ENCODE assay signal across 10 mouse cellular contexts in the genomic region with DNA sequence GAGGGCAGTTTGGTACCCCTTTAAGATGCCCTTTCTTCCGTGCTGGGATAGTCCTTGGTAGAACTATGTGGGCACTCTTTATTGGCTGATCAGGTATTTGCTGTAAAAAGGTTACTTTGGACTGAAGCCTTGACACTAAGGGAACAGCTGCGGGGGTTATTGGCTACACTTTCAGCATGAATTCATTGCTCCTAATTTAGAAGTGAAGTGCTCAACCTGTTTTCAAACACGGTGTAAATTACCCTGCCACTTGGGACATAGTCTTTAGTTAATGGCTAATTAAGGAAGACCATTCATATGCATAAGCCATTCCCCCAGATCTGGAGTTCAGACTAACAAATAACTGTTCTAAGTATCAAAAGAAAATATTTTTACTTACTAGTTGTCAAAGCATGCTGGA. TPM values are rescaled to one million over a fixed set of nuclear protein-coding genes. Genes with fewer than 3 reads are reported as not detected.
DNase-seq lines count a peak whose midpoint lies in the region; ATAC-seq and TF ChIP-seq lines count a peak whose summit lies in the region.
"Had no signal": no experiment of that assay in that cellular context is flagged by ENCODE, and none has a peak within 500 bp of the region (broad histone marks: within the 10 kb centered on the region; RNA-seq: fewer than 3 reads in every experiment).

No protein-coding gene starts in this region.

- H3K4me1 ChIP-seq in heart, embryonic 13.5 days, result peaks cover 32% of the 10 kb centered on the region
- peaks cover 31% of the 10 kb centered on the region for H3K4me1 ChIP-seq in forebrain, embryonic 16.5 days (replicated peaks; ENCODE audit: control insufficient read depth, insufficient read depth, low read length)
- peaks cover 33% of the 10 kb centered on the region for H3K4me1 ChIP-seq in midbrain, embryonic 13.5 days (replicated peaks)

- H3K4me2 ChIP-seq in heart, embryonic 13.5 days, result peak overlapping the region; percentile 86
- H3K4me2 ChIP-seq in forebrain, embryonic 16.5 days (ENCODE audit: low read length), result peak overlapping the region; percentile 96
- peak overlapping the region; percentile 94 for H3K4me2 ChIP-seq in midbrain, embryonic 13.5 days (replicated peaks)

- no peak for TF ChIP-seq CTCF in layer of hippocampus, adult 2 months (conservative IDR thresholded peaks at IDR 0.05)

- no peak overlapping the region for H3K27ac ChIP-seq in heart, embryonic 13.5 days (replicated peaks)
- no peak overlapping the region for H3K27ac ChIP-seq in forebrain, embryonic 16.5 days (ENCODE audit: low read length)
- H3K27ac ChIP-seq in midbrain, embryonic 13.5 days, result no peak overlapping the region
- no peak overlapping the region for H3K27ac ChIP-seq in layer of hippocampus, adult 2 months

- peak overlapping the region; percentile 55 for H3K4me3 ChIP-seq in heart, embryonic 13.5 days
- peak overlapping the region; percentile 65 for H3K4me3 ChIP-seq in forebrain, embryonic 16.5 days (replicated peaks; ENCODE audit: low read length)
- H3K4me3 ChIP-seq in midbrain, embryonic 13.5 days (replicated peaks), result peak overlapping the region; percentile 59
- no peak overlapping the region; the same call in 1 of the 2 replicates for H3K4me3 ChIP-seq in layer of hippocampus, adult 2 months

- H3K36me3 ChIP-seq in heart, embryonic 13.5 days, result no peaks in the 10 kb centered on the region
- no peaks in the 10 kb centered on the region for H3K36me3 ChIP-seq in forebrain, embryonic 16.5 days (ENCODE audit: control insufficient read depth, insufficient read depth)
- no peaks in the 10 kb centered on the region for H3K36me3 ChIP-seq in midbrain, embryonic 13.5 days

- ATAC-seq in heart, embryonic 13.5 days (ENCODE audit: extremely low read depth, insufficient number of reproducible peaks, low FRiP score, low TSS enrichment), result no peak
- no peak for ATAC-seq in forebrain, embryonic 16.5 days
- no peak for ATAC-seq in midbrain, embryonic 13.5 days

- H3K27me3 ChIP-seq in heart, embryonic 13.5 days (replicated peaks), result peaks cover 76% of the 10 kb centered on the region
- H3K27me3 ChIP-seq in forebrain, embryonic 16.5 days (replicated peaks; ENCODE audit: control insufficient read depth, insufficient read depth, low read length), result peaks cover 60% of the 10 kb centered on the region
- peaks cover 63% of the 10 kb centered on the region for H3K27me3 ChIP-seq in midbrain, embryonic 13.5 days

- WGBS in heart, embryonic 13.5 days, result 8% methylated on average over 3 of the region's 3 CpGs
- 0% methylated on average over 3 of the region's 3 CpGs for WGBS in forebrain, embryonic 16.5 days
- WGBS in midbrain, embryonic 13.5 days, result 5% methylated on average over 3 of the region's 3 CpGs

- DNase-seq in heart, postnatal 14 days, result no peak
- DNase-seq in ZHBTc4 (ENCODE audit: low read depth, low spot score), result peak; percentile 5
- DNase-seq in liver, result no peak
- DNase-seq in layer of hippocampus, adult 2 months (ENCODE audit: low spot score in 2 of 2), result no peak
- no peak for DNase-seq in left cerebral cortex, postnatal 36 days (ENCODE audit: low spot score in 2 of 2)
- DNase-seq: B cell, adult 2 months; right cerebral cortex, adult 18-20 months had no signal

- intact Hi-C loops in heart, postnatal 14 days (cut with DNase I), result no loop called here
- intact Hi-C loops in left cerebral cortex, postnatal 36 days (cut with DNase I), result no loop called here

- H3K9ac ChIP-seq in heart, embryonic 13.5 days, result no peak overlapping the region
- no peak overlapping the region for H3K9ac ChIP-seq in forebrain, embryonic 16.5 days (replicated peaks; ENCODE audit: low read depth, low read length)
- H3K9ac ChIP-seq in midbrain, embryonic 13.5 days (replicated peaks), result peak overlapping the region; percentile 73; the same call in 1 of the 2 replicates

- H3K9me3 ChIP-seq in heart, embryonic 13.5 days, result no peaks in the 10 kb centered on the region
- H3K9me3 ChIP-seq in forebrain, embryonic 16.5 days (ENCODE audit: control insufficient read depth, low read length), result no peaks in the 10 kb centered on the region
- no peaks in the 10 kb centered on the region for H3K9me3 ChIP-seq in midbrain, embryonic 13.5 days

RNA-seq across cellular contexts. Expression of a gene that starts 2.7 kb away (rescaled TPM):
- polyA plus RNA-seq in heart, embryonic 13.5 days (2015; fragmentation: Nextera tagmentation; extraction: Ambion mirVana), result 0.71 and 0.74 TPM in 2 replicates
- total RNA-seq in heart, postnatal 14 days (2021), result not detected
- 3.0 and 4.6 TPM in 2 replicates for polyA plus RNA-seq in forebrain, embryonic 16.5 days (2015; fragmentation: Nextera tagmentation; extraction: Ambion mirVana)
- 5.2 and 7.3 TPM in 2 replicates for polyA plus RNA-seq in midbrain, embryonic 13.5 days (2015; fragmentation: Nextera tagmentation; extraction: Ambion mirVana)
- total RNA-seq in layer of hippocampus, adult 2 months (2021), result 1 to 10 TPM; 4.4 to 5.5 TPM
- 10 to 100 TPM in 1 of 2 experiments, 1 to 10 TPM in 1; 9.0 to 10.9 TPM for total RNA-seq in left cerebral cortex, postnatal 36 days (2021)

Comparison
In these comparisons a context has a peak if more than half of its experiments do, and no peak if none do; other contexts are left out.
1. RNA of a gene that starts 2.7 kb away (total RNA-seq): 9.0 to 10.9 TPM in left cerebral cortex, postnatal 36 days and 4.4 to 5.5 TPM in layer of hippocampus, adult 2 months; not detected in heart, postnatal 14 days; every median in the first group is over 4 times any median in the second.
2. Peak in every context shown above with its lines, with median percentiles within 50 percentile points of each other: H3K4me2 ChIP-seq.